Mouse (Mus musculus) embryo, embryonic 11.5 days (tissue): ENCODE data around the gene Psmd8.
"Not testable (repeated sequence)": the region's sequence is repeated elsewhere in the genome, so short reads cannot be mapped to it uniquely, and the experiment has no call there.

Source experiments
- DNase-seq: peaks from one replicate; pipeline ENCODE4 v3.0.0-alpha.2; 2012; ENCODE audit warnings: low read depth, low spot score

Psmd8 gene

DNA sequence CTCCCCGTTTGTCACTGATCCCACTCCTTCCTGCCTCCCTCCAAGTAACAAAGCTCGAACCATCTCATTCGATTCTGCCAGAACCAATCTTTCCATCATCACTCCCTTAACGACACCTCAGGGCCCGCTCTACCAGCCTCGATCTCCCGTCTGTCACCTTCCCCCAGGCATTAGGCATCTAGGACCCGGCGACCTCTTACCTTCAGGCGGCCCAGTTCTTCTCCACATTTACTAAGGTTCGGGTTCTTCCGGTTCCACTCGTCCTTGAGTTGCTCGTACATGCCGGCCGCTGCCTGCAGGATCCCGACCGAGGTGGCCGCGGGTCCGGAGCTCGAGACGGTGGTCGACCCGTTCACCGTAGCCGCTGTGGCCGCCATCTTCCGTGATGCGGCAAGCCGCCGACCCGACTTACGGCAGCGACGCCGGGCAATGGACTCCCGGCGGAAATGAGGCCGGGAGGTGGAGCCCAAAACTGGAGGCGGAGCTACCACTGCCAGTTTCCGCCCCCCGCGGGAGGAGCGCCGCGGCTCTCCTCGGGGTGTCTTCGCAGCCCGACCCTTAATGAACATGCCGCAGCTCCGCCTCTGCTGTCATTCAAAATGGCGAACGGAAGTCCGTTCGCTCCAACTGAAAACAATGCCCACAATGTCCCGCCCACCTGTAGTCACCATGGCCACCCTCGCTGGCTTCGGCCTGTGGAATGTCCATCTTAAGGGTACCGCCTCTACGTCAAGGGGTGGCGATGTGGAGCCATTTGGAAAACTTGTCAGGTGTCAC is at the start of gene Psmd8:
Gene Psmd8 (minus strand): TSS at position 625 of the 777 bp plus-strand sequence.
- peak; percentile 96 for DNase-seq

- no peak for DNase-seq
Observed at GRCm38 (mm10) chr7:29228202-29228601, 47.7 kb upstream of the Psmd8 start.

- DNase-seq, result no peak
Observed at GRCm38 (mm10) chr7:29225520-29225919, 45.0 kb upstream of the Psmd8 start.

DNA sequence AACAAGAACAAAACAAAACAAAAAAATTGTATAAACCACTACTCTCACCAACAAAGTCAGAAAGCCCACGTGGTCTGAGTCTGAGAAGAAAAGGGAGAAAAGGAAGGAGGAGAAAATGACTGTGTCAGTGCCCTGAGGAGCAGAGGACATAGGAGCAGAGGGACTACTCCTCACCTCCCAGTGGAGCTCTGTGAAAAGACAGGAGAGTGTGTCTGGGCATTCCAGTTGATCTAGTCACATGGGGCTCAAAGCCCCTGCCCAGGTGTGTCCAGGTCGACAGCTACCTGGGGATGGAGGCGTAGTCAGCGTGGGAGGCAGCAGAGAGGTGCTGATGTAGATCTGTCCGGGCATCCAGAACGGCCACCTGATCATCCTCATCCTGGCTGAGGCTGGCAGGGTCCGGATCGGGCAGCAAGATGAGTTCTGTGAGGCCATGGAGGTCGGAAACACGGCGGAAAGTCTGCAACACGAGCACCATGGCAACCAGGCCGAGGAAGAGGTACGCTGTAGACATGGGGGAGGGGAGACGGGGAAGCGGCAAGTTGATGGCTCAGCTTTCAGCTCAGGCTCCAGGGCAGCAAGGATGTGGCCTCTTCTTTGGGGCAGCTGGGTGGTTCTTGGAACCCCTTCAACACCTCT is 44.4 kb upstream of the Psmd8 start:
- no peak for DNase-seq

GRCm38 (mm10) chr7:29214846-29215245 is 34.3 kb upstream of the Psmd8 start:
- DNase-seq, result no peak

DNA sequence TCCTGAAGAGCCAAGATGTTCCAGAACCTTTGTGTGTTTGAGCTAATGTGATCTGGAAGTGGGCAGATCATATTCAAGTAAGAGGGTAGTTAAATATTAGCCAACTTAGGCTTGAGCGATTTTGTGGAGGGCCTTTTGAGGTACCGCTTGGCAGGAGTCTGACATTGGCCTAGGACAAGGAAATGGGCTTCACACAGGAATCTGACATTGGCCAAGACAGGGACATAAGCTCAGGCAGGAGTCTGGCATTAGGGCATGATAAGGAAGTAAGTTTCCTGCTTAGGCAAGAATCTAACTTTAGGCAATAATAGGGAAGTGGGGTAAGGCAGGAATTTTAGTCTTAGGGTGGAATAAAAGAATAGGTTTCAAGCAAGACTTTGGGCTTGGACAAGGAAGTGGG is 33.7 kb upstream of the Psmd8 start:
- DNase-seq, result no peak

DNA sequence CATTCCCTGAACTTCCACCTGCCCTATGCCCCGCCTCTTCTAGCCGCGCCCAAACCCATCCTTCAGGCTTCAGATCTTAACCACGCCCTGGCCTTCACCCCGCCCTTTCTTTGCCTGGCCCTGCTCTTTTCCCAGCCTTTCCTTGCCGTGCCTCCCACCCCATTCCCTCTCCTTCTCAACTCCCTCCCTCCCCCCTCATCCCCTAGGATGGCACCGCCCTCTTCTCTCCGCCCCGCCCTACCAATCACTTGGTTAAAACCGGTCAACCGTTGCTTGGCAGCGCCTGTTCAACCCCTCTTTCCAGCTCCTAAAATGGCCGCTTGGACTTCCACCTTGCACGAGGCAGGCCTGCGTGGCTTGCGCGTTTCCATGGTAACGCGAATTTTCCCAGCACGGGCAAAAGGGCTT is 33.2 kb upstream of the Psmd8 start, which contains the start of gene Catsperg1:
Gene Catsperg1 (minus strand): TSS at position 361 of the 408 bp plus-strand sequence.
- peak; percentile 46 for DNase-seq

GRCm38 (mm10) chr7:29212775-29213560 is 32.5 kb upstream of the Psmd8 start:
- not testable (repeated sequence) for DNase-seq

DNA sequence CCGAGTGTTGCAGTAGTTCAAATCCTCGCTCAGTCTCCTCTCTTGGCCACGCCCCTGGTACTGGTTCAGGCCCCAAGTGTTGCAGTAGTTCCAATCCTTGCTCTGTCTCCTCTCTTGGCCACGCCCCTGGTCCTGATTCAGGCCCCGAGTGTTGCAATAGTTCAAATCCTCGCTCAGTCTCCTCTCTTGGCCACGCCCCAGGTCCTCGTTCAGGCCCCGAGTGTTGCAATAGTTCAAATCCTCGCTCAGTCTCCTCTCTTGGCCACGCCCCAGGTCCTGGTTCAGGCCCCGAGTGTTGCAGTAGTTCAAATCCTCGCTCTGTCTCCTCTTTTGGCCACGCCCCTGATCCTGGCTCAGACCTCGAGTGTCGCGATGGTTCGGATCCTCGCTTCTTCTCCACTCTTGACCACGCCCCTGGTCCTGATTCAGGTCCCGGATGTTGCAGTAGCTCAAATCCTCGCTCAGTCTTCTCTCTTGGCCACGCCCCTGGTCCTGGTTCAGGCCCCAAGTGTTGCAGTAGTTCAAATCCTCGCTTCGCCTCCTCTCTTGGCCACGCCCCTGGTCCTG is 31.8 kb upstream of the Psmd8 start:
- no peak for DNase-seq

- peak; percentile 67 for DNase-seq
Observed at GRCm38 (mm10) chr7:29211415-29212198, 31.1 kb upstream of the Psmd8 start.

DNA sequence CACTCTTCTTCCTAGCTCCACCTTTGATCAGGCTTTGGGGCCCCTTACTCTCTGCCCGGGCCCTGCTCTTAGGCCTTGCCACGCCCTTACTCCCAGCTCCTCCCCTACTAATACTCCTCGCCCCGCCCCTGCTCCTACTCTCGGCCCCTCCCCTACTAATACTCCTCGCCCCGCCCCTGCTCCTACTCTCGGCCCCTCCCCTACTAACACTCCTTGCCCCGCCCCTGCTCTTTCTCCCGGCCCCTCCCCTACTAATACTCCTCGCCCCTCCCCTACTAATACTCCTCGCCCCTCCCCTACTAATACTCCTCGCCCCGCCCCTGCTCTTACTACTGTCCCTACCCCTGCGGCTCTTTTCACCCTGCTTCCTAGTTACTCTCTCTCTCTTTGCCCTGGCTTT is 30.5 kb upstream of the Psmd8 start:
- not testable (repeated sequence) for DNase-seq

GRCm38 (mm10) chr7:29202577-29202976 is 22.1 kb upstream of the Psmd8 start:
- DNase-seq, result no peak

GRCm38 (mm10) chr7:29194230-29194629 is 13.7 kb upstream of the Psmd8 start:
- DNase-seq, result not testable (repeated sequence)

DNA sequence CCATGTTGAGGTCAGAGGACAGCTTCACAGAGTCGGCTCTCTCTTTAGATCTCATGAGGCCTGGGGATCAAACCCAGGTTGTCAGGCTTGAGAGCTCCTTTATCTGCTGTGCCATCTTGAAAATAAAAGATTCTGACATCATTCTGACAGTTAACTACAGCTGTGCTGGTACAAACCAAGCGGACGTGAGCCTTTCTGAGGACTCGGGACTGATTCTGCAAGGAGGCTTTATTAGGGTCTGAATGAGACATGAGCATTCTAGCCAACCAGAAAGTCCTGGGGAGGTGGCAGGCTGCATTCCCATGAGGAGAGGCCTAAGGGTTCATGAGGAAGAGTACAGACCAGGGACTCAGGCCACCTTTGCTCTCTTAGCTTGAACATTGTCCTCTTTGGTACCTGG is 822 bp upstream of the Psmd8 start:
- not testable (repeated sequence) for DNase-seq

- DNase-seq, result no peak
Observed at GRCm38 (mm10) chr7:29180854-29181236, 344 bp upstream of the Psmd8 start.

DNA sequence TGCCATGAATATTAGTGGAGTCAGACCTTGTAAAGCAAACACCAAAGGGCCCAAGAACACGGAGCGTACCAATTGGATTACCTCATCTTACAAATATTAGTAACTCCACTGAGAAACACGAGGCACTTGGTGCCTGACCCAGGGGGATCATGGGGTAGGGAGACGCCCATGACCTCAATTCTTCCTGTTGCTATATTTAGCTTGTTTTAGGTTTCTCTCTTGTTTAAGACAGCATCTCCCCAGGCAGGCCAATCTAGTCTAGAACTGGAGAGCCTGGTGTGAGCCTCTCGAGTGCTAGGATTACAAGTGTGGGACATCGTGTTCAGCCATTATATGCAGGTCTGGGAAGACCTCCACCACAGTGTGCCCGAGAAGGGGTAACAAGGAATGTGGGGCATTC is 1.2 kb downstream of the Psmd8 start:
- no peak for DNase-seq

DNA sequence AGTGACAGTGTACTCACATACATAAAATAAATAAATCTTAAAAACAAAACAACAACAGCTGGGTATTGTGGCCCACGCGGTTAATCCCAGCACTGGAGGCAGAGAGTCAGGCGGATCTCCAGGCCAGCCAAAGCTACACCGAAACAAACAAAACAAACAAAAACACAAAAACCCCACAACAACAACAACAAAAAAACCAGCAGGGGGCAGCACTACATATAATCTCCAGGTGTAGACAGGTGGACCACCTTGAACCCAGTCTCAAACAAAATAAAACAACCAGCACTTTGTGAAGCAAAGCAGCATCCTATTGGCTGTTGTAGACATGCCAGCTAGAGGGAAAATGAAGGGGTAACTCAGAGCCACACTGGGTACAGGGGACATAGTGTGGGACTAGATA is 2.4 kb downstream of the Psmd8 start:
- no peak for DNase-seq

GRCm38 (mm10) chr7:29172390-29173016 is 8.0 kb downstream of the Psmd8 start:
- DNase-seq, result no peak

GRCm38 (mm10) chr7:29171562-29172097 is 8.9 kb downstream of the Psmd8 start:
- DNase-seq, result no peak
